Mouse (Mus musculus) embryonic facial prominence, embryonic 13.5 days (tissue): ENCODE measurements around the gene Cttnbp2nl. TPM values are rescaled to one million over a fixed set of nuclear protein-coding genes. Genes with fewer than 3 reads are reported as not detected.

Source experiments
- ATAC-seq: fragments of 200-750 bp; cut with Nextera tagmentation; 2 replicates; pipeline ENCODE4 v1.8.0; 2017; ENCODE audit warnings: low read depth; ENCODE audit not compliant: insufficient number of reproducible peaks, insufficient read depth, low FRiP score, low TSS enrichment
- H3K27ac ChIP-seq: fragments of 300-500 bp; sonication (generic); 2 replicates; pipeline ENCODE4 v1.5.1; 2015; ENCODE audit warnings: moderate library complexity, mild to moderate bottlenecking, inconsistent platforms
- H3K27me3 ChIP-seq: fragments of 300-500 bp; sonication (generic); 2 replicates; pipeline ENCODE4 v1.6.1; 2015; ENCODE audit warnings: mild to moderate bottlenecking, inconsistent platforms
- H3K36me3 ChIP-seq: fragments of 300-500 bp; sonication (generic); 2 replicates; pipeline ENCODE4 v1.6.1; 2015; ENCODE audit warnings: mild to moderate bottlenecking, inconsistent platforms
- H3K4me1 ChIP-seq: fragments of 300-500 bp; sonication (generic); 2 replicates; pipeline ENCODE4 v1.6.1; 2015; ENCODE audit warnings: inconsistent platforms
- H3K4me2 ChIP-seq: fragments of 300-500 bp; sonication (generic); 2 replicates; pipeline ENCODE4 v1.6.1; 2015; ENCODE audit warnings: moderate library complexity, mild to moderate bottlenecking, inconsistent platforms
- H3K4me3 ChIP-seq: fragments of 300-500 bp; sonication (generic); 2 replicates; pipeline ENCODE4 v1.5.1; 2015; ENCODE audit warnings: mild to moderate bottlenecking, inconsistent platforms
- H3K9ac ChIP-seq: fragments of 300-500 bp; sonication (generic); 2 replicates; pipeline ENCODE4 v1.6.1; 2015; ENCODE audit warnings: mild to moderate bottlenecking, inconsistent platforms
- H3K9me3 ChIP-seq: fragments of 300-500 bp; sonication (generic); 2 replicates; pipeline ENCODE4 v1.6.1; 2016; ENCODE audit warnings: inconsistent platforms
- WGBS: fragments of 180-500 bp; shearing (Covaris S2); methylation state at CpG from one replicate; pipeline ENCODE4 v1.1.7; 2015; ENCODE audit warnings: mixed read lengths; 5-methylcytosine and 5-hydroxymethylcytosine counted together
- polyA plus RNA-seq: library from polyadenylated mRNA; unstranded; fragments of >200 nt; fragmentation: Nextera tagmentation; extraction: Ambion mirVana; gene quantifications from 2 replicates; pipeline ENCODE4 v1.2.1, GENCODE M21; 2015

Cttnbp2nl gene
- polyA plus RNA-seq, 1 experiment from 2014 or later: 40.4 TPM

DNA sequence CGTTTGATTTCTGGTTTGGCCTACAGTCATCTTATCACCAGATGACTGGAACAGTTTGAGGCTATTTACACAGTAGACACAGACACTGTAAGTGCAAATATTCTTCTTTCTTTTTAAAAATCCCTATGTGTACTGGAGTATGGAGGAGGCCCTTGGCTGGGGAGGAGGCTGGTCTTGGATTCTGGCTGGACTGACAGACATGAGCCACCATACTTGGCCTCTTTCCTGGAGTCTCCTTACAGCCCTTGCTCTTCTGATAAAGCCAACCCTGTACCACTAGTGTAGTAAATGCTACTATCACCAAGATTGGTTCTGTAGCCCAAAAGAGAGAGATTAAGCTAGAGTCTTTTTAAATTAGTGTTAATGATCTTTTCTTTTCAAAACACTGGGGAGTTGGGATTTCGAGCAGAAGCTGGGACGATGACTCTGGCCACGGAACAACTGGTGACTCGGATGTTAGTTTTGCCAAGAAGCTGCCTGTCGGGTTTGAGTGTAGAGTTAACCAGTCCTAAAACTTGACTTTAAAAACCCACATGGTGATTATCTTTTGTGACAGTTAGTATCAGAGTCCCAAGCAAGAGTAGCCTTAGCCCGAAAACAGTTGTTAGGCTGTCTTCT is 40.1 kb downstream of the Cttnbp2nl start:
- Histone ChIP-seq H3K4me3 (no peak overlapping the region), H3K9ac (no peak overlapping the region), H3K4me1 (no peaks in the 10 kb centered on the region), H3K27ac (no peak overlapping the region), H3K4me2 (no peak overlapping the region), H3K9me3 (no peaks in the 10 kb centered on the region), H3K36me3 (peaks cover 42% of the 10 kb centered on the region), H3K27me3 (no peaks in the 10 kb centered on the region)
- no peak for ATAC-seq
- WGBS: 92% methylated on average over 7 of the region's 7 CpGs

- peaks cover 48% of the 10 kb centered on the region for H3K36me3 ChIP-seq
- ATAC-seq: no peak
- WGBS: 84% methylated on average over 5 of the region's 5 CpGs
Observed at GRCm38 (mm10) chr3:105011883-105012282, 41.1 kb downstream of the Cttnbp2nl start.

GRCm38 (mm10) chr3:105010681-105011339 is 42.1 kb downstream of the Cttnbp2nl start:
- Histone ChIP-seq H3K4me2 (no peak overlapping the region), H3K4me1 (no peaks in the 10 kb centered on the region), H3K27me3 (no peaks in the 10 kb centered on the region), H3K4me3 (no peak overlapping the region), H3K9ac (no peak overlapping the region), H3K27ac (no peak overlapping the region), H3K9me3 (no peaks in the 10 kb centered on the region), H3K36me3 (peaks cover 55% of the 10 kb centered on the region)
- 92% methylated on average over 11 of the region's 11 CpGs for WGBS
- ATAC-seq: no peak

More at GRCm38 (mm10) chr3:105011883-105012282, 41.1 kb downstream of the Cttnbp2nl start:
- Histone ChIP-seq H3K27ac (no peak overlapping the region), H3K4me2 (no peak overlapping the region), H3K4me3 (no peak overlapping the region), H3K9me3 (no peaks in the 10 kb centered on the region), H3K27me3 (no peaks in the 10 kb centered on the region), H3K4me1 (no peaks in the 10 kb centered on the region), H3K9ac (no peak overlapping the region)

DNA sequence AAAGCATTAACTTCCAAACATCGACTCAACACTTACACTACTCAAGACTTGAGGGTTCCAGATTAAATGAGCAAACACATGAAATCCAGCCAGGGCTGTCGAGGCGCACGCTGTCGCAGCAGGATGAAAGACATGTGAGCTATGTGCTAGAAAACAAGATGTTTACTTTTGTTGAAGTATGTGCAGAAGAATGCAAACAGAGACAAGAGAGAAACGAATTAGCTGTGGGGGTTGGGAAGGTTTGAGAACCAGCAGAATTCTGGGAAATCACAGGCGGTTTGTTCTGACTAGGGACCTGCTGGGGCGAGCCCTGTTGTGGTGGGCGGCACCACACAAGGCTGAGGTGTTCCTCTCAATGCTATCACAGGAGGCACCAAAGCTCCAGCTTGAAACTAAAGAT is 44.9 kb downstream of the Cttnbp2nl start:
- H3K27ac ChIP-seq: no peak overlapping the region
- no peaks in the 10 kb centered on the region for H3K27me3 ChIP-seq
- 80% methylated on average over 9 of the region's 9 CpGs for whole genome bisulfite sequencing
- no peak for ATAC-seq
- H3K9ac ChIP-seq: no peak overlapping the region
- H3K36me3 ChIP-seq: peaks cover 83% of the 10 kb centered on the region
- H3K4me3 ChIP-seq: no peak overlapping the region
- no peak overlapping the region for H3K4me2 ChIP-seq
- no peaks in the 10 kb centered on the region for H3K9me3 ChIP-seq
- H3K4me1 ChIP-seq: peaks cover 5% of the 10 kb centered on the region; the same call in 1 of the 2 replicates

GRCm38 (mm10) chr3:105006101-105006500 is 46.8 kb downstream of the Cttnbp2nl start:
- H3K4me1 ChIP-seq: peaks cover 5% of the 10 kb centered on the region; the same call in 1 of the 2 replicates
- no peak overlapping the region for H3K9ac ChIP-seq
- no peak overlapping the region for H3K4me2 ChIP-seq
- WGBS: 84% methylated on average over 6 of the region's 6 CpGs
- peaks cover 88% of the 10 kb centered on the region for H3K36me3 ChIP-seq
- no peak overlapping the region for H3K4me3 ChIP-seq
- H3K9me3 ChIP-seq: no peaks in the 10 kb centered on the region
- H3K27ac ChIP-seq: no peak overlapping the region
- H3K27me3 ChIP-seq: no peaks in the 10 kb centered on the region
- ATAC-seq: no peak

DNA sequence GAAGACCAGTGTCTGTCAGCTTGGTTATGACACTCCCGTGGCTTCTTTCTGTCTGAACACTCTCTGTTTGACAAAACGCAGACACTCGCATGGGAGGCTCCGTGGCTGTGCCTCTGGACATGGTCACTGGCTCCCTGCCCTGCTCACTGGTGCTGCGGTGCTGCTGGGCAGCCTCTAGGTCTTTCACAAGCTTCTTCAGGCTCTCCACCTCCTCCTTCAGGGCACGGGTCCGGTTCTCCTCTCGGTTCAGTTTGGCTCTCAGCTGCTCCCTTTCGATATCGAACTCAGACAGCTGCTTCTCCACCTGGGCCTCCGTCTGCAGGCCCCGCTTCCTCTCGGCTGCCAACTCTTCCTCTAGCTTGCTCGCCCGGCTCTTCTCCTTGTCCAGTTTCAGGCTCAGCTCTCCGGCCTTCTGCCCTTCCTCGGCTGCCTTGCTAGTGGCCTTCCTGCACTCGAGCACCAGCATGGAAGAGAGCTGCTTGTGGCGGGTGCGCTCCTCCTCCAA is 47.3 kb downstream of the Cttnbp2nl start:
- Histone ChIP-seq H3K27me3 (no peaks in the 10 kb centered on the region), H3K9me3 (no peaks in the 10 kb centered on the region), H3K27ac (no peak overlapping the region), H3K36me3 (peaks cover 85% of the 10 kb centered on the region), H3K9ac (no peak overlapping the region), H3K4me3 (no peak overlapping the region), H3K4me1 (peaks cover 5% of the 10 kb centered on the region; the same call in 1 of the 2 replicates), H3K4me2 (no peak overlapping the region)
- no peak for ATAC-seq
- WGBS: 91% methylated on average over 20 of the region's 20 CpGs

- H3K27ac ChIP-seq: no peak overlapping the region
- H3K36me3 ChIP-seq: peaks cover 79% of the 10 kb centered on the region
- 90% methylated on average over 10 of the region's 10 CpGs for WGBS
- peaks cover 5% of the 10 kb centered on the region; the same call in 1 of the 2 replicates for H3K4me1 ChIP-seq
- H3K4me2 ChIP-seq: no peak overlapping the region
- H3K9ac ChIP-seq: no peak overlapping the region
- H3K9me3 ChIP-seq: no peaks in the 10 kb centered on the region
- no peaks in the 10 kb centered on the region for H3K27me3 ChIP-seq
- no peak overlapping the region for H3K4me3 ChIP-seq
- no peak for ATAC-seq
Observed at GRCm38 (mm10) chr3:105005011-105005410, 47.9 kb downstream of the Cttnbp2nl start.

DNA sequence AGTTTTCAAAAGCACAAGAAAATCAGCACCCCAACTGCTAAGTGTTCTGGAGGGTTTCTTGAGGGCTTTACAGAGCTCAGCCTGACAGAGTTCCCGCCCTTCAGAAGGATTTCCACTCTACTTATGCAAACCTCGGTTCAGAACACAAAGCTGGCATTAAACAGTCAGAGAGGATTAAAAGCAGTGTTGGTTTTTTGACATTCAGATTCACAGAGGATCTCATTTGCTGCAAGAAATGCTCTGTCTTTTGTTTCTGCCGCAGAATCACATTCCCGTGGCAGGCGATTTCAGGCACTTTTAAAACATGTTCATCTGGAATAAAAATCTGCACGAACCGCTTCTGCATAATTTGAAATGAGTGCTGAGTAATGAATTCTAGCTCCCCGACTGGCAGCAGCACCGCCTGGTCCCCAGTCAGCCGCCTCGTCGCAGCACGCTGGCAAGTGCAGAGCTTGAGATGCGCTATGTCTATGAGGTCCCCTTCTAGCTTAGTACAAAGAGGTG is 48.9 kb downstream of the Cttnbp2nl start:
- 60% methylated on average over 14 of the region's 14 CpGs for WGBS
- H3K9ac ChIP-seq: no peak overlapping the region
- H3K36me3 ChIP-seq: peaks cover 70% of the 10 kb centered on the region
- ATAC-seq: no peak
- H3K4me1 ChIP-seq: peaks cover 9% of the 10 kb centered on the region
- H3K9me3 ChIP-seq: no peaks in the 10 kb centered on the region
- H3K27ac ChIP-seq: no peak overlapping the region
- no peak overlapping the region for H3K4me2 ChIP-seq
- no peak overlapping the region for H3K4me3 ChIP-seq
- H3K27me3 ChIP-seq: no peaks in the 10 kb centered on the region

GRCm38 (mm10) chr3:105001374-105001773 is 51.6 kb downstream of the Cttnbp2nl start:
- Histone ChIP-seq H3K9ac (no peak overlapping the region), H3K36me3 (peaks cover 49% of the 10 kb centered on the region), H3K9me3 (no peaks in the 10 kb centered on the region), H3K27me3 (no peaks in the 10 kb centered on the region), H3K4me3 (no peak overlapping the region), H3K27ac (no peak overlapping the region), H3K4me2 (no peak overlapping the region), H3K4me1 (peaks cover 25% of the 10 kb centered on the region)
- 48% methylated on average over 6 of the region's 6 CpGs for WGBS
- ATAC-seq: no peak

- no peak overlapping the region for H3K4me3 ChIP-seq
- no peaks in the 10 kb centered on the region for H3K9me3 ChIP-seq
- no peak for ATAC-seq
- no peak overlapping the region for H3K9ac ChIP-seq
- peaks cover 25% of the 10 kb centered on the region for H3K4me1 ChIP-seq
- WGBS: 65% methylated on average over 8 of the region's 8 CpGs
- H3K27me3 ChIP-seq: no peaks in the 10 kb centered on the region
- peaks cover 40% of the 10 kb centered on the region for H3K36me3 ChIP-seq
- H3K27ac ChIP-seq: no peak overlapping the region
- no peak overlapping the region for H3K4me2 ChIP-seq
Observed at GRCm38 (mm10) chr3:105000561-105000960, 52.4 kb downstream of the Cttnbp2nl start.

GRCm38 (mm10) chr3:104997563-104997962 is 55.4 kb downstream of the Cttnbp2nl start:
- no peak for ATAC-seq
- WGBS: 54% methylated on average over 6 of the region's 6 CpGs
- Histone ChIP-seq H3K4me1 (peaks cover 35% of the 10 kb centered on the region), H3K9ac (no peak overlapping the region), H3K27ac (peak overlapping the region; percentile 65; the same call in 1 of the 2 replicates), H3K36me3 (peaks cover 10% of the 10 kb centered on the region), H3K4me2 (no peak overlapping the region), H3K4me3 (no peak overlapping the region), H3K9me3 (no peaks in the 10 kb centered on the region), H3K27me3 (no peaks in the 10 kb centered on the region)

DNA sequence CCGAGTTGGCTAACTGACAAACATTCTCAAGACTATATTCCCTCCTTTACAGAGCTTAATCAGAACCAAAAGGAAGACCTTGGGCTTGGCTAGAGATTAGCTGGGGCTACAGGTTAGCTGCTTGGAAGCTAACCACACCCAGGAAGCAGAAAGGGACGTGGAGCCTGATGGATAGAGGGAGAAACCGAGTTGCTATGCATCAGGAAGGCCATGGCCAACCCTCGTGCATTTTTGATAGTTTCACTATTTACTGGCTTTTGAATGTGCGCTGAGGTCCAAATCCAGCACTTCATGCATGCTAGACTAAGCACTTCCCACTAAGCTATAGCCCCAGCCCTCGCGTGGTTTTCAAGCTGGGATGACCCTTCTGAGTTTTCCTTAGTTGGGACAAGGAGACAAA is 57.2 kb downstream of the Cttnbp2nl start:
- H3K4me2 ChIP-seq: no peak overlapping the region
- peaks cover 35% of the 10 kb centered on the region for H3K4me1 ChIP-seq
- no peaks in the 10 kb centered on the region for H3K9me3 ChIP-seq
- ATAC-seq: no peak
- no peak overlapping the region for H3K4me3 ChIP-seq
- no peaks in the 10 kb centered on the region for H3K36me3 ChIP-seq
- 84% methylated on average over 7 of the region's 7 CpGs for WGBS
- H3K27ac ChIP-seq: no peak overlapping the region
- no peaks in the 10 kb centered on the region for H3K27me3 ChIP-seq
- no peak overlapping the region for H3K9ac ChIP-seq
